Mouse (Mus musculus): Measurements from ENCODE around the gene Arl8b.

Gene Arl8b

GRCm38 (mm10) chr6:108782526-108783183 lies at the start of gene Arl8b:
Gene Arl8b (plus strand): TSS chr6:108783099.
- DNase-seq (ENCODE audit: low spot score), result peak; percentile 94

GRCm38 (mm10) chr6:108735910-108736750 lies 46.8 kb upstream of the Arl8b start:
- DNase-seq (ENCODE audit: low spot score), result peak; percentile 85

GRCm38 (mm10) chr6:108738463-108739203 lies 44.3 kb upstream of the Arl8b start:
- DNase-seq (ENCODE audit: low spot score), result peak; percentile 80

- no peak for DNase-seq (ENCODE audit: low spot score)
Observed at GRCm38 (mm10) chr6:108740579-108740978, 42.3 kb upstream of the Arl8b start.

GRCm38 (mm10) chr6:108743730-108744129 lies 39.2 kb upstream of the Arl8b start:
- no peak for DNase-seq (ENCODE audit: low spot score)

- no peak for DNase-seq (ENCODE audit: low spot score)
Observed at GRCm38 (mm10) chr6:108751324-108751723, 31.6 kb upstream of the Arl8b start.

GRCm38 (mm10) chr6:108752395-108752794 lies 30.5 kb upstream of the Arl8b start:
- no peak for DNase-seq (ENCODE audit: low spot score)

- DNase-seq (ENCODE audit: low spot score), result no peak
Observed at GRCm38 (mm10) chr6:108753536-108753935, 29.4 kb upstream of the Arl8b start.

- no peak for DNase-seq (ENCODE audit: low spot score)
Observed at GRCm38 (mm10) chr6:108754376-108754775, 28.5 kb upstream of the Arl8b start.

GRCm38 (mm10) chr6:108755936-108756335 lies 27.0 kb upstream of the Arl8b start:
- no peak for DNase-seq (ENCODE audit: low spot score)

- no peak for DNase-seq (ENCODE audit: low spot score)
Observed at GRCm38 (mm10) chr6:108758997-108759697, 23.8 kb upstream of the Arl8b start.

GRCm38 (mm10) chr6:108759698-108760039 lies 23.2 kb upstream of the Arl8b start:
- no peak for DNase-seq (ENCODE audit: low spot score)

- DNase-seq (ENCODE audit: low spot score), result no peak
Observed at GRCm38 (mm10) chr6:108770880-108771279, 12.0 kb upstream of the Arl8b start.

- peak; percentile 87 for DNase-seq (ENCODE audit: low spot score)
Observed at GRCm38 (mm10) chr6:108772913-108773312, 10.0 kb upstream of the Arl8b start.

GRCm38 (mm10) chr6:108773480-108773879 lies 9.4 kb upstream of the Arl8b start:
- DNase-seq (ENCODE audit: low spot score), result no peak

- DNase-seq (ENCODE audit: low spot score), result no peak
Observed at GRCm38 (mm10) chr6:108776274-108776673, 6.6 kb upstream of the Arl8b start.

GRCm38 (mm10) chr6:108777560-108778287 lies 5.2 kb upstream of the Arl8b start:
- DNase-seq (ENCODE audit: low spot score), result no peak

GRCm38 (mm10) chr6:108778399-108778798 lies 4.5 kb upstream of the Arl8b start:
- no peak for DNase-seq (ENCODE audit: low spot score)

- peak; percentile 45 for DNase-seq (ENCODE audit: low spot score)
Observed at GRCm38 (mm10) chr6:108781865-108782264, 1.0 kb upstream of the Arl8b start.

- peak; percentile 41 for DNase-seq (ENCODE audit: low spot score)
Observed at GRCm38 (mm10) chr6:108783184-108783881, 434 bp downstream of the Arl8b start.

GRCm38 (mm10) chr6:108784056-108784455 lies 1.2 kb downstream of the Arl8b start:
- DNase-seq (ENCODE audit: low spot score), result no peak
